Mouse (Mus musculus): ENCODE measurements around the gene Olfr224.

GRCm38 (mm10) chr11:58607030-58607429 is 36.7 kb upstream of the Olfr224 start:
- no peak for TF ChIP-seq CTCF (IDR thresholded peaks at IDR 0.05; ENCODE audit: extremely low read depth, insufficient read length, insufficient replicate concordance, low read depth, low read length)
- TF ChIP-seq POLR2A (IDR thresholded peaks at IDR 0.05; ENCODE audit: low read depth, low read length): no peak
